Mouse (Mus musculus): ENCODE measurements around the gene Muc4.

Gene Muc4

GRCm38 (mm10) chr16:32710426-32711070, 25.1 kb upstream of the Muc4 start:
- TF ChIP-seq GATA4 (IDR thresholded peaks at IDR 0.05; ENCODE audit: insufficient replicate concordance, low read length) = no peak; the same call in 1 of the 2 replicates

GRCm38 (mm10) chr16:32712202-32712601, 23.5 kb upstream of the Muc4 start:
- no peak for TF ChIP-seq GATA4 (IDR thresholded peaks at IDR 0.05; ENCODE audit: insufficient replicate concordance, low read length)

GRCm38 (mm10) chr16:32713556-32713955, 22.1 kb upstream of the Muc4 start:
- no peak for TF ChIP-seq GATA4 (IDR thresholded peaks at IDR 0.05; ENCODE audit: insufficient replicate concordance, low read length)

GRCm38 (mm10) chr16:32715364-32715763, 20.3 kb upstream of the Muc4 start:
- no peak for TF ChIP-seq GATA4 (IDR thresholded peaks at IDR 0.05; ENCODE audit: insufficient replicate concordance, low read length)

- TF ChIP-seq GATA4 (IDR thresholded peaks at IDR 0.05; ENCODE audit: insufficient replicate concordance, low read length) = no peak
Measured at GRCm38 (mm10) chr16:32723163-32723562, 12.5 kb upstream of the Muc4 start.

- no peak for TF ChIP-seq GATA4 (IDR thresholded peaks at IDR 0.05; ENCODE audit: insufficient replicate concordance, low read length)
Measured at GRCm38 (mm10) chr16:32723767-32724166, 11.9 kb upstream of the Muc4 start.

GRCm38 (mm10) chr16:32724259-32724658, 11.4 kb upstream of the Muc4 start:
- no peak for TF ChIP-seq GATA4 (IDR thresholded peaks at IDR 0.05; ENCODE audit: insufficient replicate concordance, low read length)

- no peak for TF ChIP-seq GATA4 (IDR thresholded peaks at IDR 0.05; ENCODE audit: insufficient replicate concordance, low read length)
Measured at GRCm38 (mm10) chr16:32726501-32726900, 9.2 kb upstream of the Muc4 start.

- no peak for TF ChIP-seq GATA4 (IDR thresholded peaks at IDR 0.05; ENCODE audit: insufficient replicate concordance, low read length)
Measured at GRCm38 (mm10) chr16:32728240-32728639, 7.4 kb upstream of the Muc4 start.

- no peak for TF ChIP-seq GATA4 (IDR thresholded peaks at IDR 0.05; ENCODE audit: insufficient replicate concordance, low read length)
Measured at GRCm38 (mm10) chr16:32728730-32729129, 7.0 kb upstream of the Muc4 start.

- no peak for TF ChIP-seq GATA4 (IDR thresholded peaks at IDR 0.05; ENCODE audit: insufficient replicate concordance, low read length)
Measured at GRCm38 (mm10) chr16:32733213-32733612, 2.5 kb upstream of the Muc4 start.

GRCm38 (mm10) chr16:32736022-32736421, 336 bp downstream of the Muc4 start:
- TF ChIP-seq GATA4 (IDR thresholded peaks at IDR 0.05; ENCODE audit: insufficient replicate concordance, low read length) = no peak

- TF ChIP-seq GATA4 (IDR thresholded peaks at IDR 0.05; ENCODE audit: insufficient replicate concordance, low read length) = no peak
Measured at GRCm38 (mm10) chr16:32740003-32740663, 4.4 kb downstream of the Muc4 start.

GRCm38 (mm10) chr16:32741366-32741765, 5.7 kb downstream of the Muc4 start:
- TF ChIP-seq GATA4 (IDR thresholded peaks at IDR 0.05; ENCODE audit: insufficient replicate concordance, low read length) = no peak

GRCm38 (mm10) chr16:32742712-32743111, 7.0 kb downstream of the Muc4 start:
- no peak for TF ChIP-seq GATA4 (IDR thresholded peaks at IDR 0.05; ENCODE audit: insufficient replicate concordance, low read length)

GRCm38 (mm10) chr16:32745852-32746251, 10.2 kb downstream of the Muc4 start:
- no peak for TF ChIP-seq GATA4 (IDR thresholded peaks at IDR 0.05; ENCODE audit: insufficient replicate concordance, low read length)

All from liver, adult (tissue).